Mouse (Mus musculus) E14TG2a.4 (cell line): ENCODE measurements at regions not wholly inside any gene's neighbourhood (a gene's known extent, or its start where the extent isn't known, plus 50 kb on each side); places are given as distances from the start of the nearest gene placed in this dataset.

Source experiments
- CTCF ChIP-seq: conservative IDR thresholded peaks from 2 replicates; pipeline ENCODE4 v1.5.1; 2014; ENCODE audit warnings: low read length
- POU5F1 ChIP-seq: IDR thresholded peaks from 2 replicates; pipeline ENCODE4 v1.6.1; 2014; ENCODE audit warnings: low read length, borderline replicate concordance

DNA sequence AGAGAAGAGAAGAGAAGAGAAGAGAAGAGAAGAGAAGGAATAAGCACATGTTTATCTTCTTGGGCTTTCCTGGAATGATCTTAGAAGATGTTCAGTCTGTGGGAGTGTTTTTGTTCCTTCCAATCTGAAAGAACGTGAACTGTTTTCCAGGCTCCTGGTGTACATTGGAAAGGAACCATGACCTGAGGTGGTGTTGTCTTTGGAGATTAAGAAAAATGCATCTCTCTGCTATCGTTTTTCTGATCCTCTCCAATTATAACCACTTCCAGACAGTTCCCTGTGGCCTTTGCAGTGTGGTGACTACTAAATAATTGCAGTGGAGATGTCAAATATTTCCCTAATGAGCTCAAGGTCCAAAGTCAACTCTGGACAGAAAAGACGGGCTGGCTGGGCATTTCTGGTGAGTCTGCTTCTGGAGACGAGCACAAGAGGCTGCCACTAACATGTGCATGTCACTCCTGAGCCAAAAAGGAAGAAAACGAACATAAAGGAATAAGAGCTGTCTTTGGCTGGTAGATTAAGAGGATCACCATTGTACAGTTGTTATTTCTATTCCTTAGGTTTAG lies 431.7 kb downstream of the Adgrl2 start:
- TF ChIP-seq CTCF: no peak
- no peak for TF ChIP-seq POU5F1
